Mouse (Mus musculus): ENCODE data around the gene Zfp978.
"Not testable (repeated sequence)": the region's sequence is repeated elsewhere in the genome, so short reads cannot be mapped to it uniquely, and the experiment has no call there.

The Zfp978 gene

DNA sequence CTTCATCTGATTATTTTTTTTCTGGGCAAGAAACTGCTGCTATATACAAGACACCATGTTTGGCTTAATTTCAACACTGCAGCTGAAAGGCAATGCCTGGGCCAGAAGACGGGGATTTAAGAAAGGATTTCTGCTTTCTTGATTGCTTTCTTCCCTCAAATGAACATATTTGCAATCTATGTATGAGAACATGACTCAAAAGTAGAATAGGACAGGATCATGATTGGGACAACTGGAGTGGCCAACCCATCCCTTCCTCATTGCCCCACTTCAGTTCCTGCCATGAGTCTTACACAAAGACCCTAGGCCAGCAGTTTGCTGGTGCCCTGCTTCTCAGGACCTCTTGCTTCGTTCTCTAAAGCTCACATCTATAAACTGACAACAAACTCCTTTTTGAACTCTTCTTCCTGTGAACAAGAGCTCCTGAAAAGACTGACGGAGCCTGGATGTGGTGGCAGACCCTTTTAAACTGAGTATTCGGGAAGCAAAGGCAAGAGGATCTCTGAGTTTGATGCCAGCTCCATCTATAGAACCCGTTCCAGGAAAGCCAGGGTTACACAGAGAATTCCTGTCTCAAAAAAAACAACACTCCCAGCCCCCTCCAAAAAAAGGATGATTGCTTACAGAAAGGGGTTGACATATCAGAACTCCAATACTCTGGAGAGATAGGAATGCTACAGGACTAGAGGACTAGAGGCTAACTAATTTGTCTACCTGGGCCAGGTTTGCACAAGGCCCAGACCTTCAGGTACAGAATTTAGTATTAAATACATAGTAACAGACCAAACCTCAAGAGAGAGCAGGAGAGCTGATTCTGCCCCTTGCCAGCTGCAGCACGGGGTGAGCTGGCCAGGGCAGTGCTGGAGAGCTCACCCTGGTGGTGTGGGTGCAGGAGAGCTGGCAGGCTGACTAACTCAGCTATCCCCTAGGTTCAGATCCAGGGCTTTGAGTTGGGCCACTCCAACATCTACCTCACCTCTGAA, 43.1 kb downstream of the Zfp978 start:
- DNase-seq (ENCODE audit: extremely low spot score, low read depth, low spot score) = not testable (repeated sequence)

DNA sequence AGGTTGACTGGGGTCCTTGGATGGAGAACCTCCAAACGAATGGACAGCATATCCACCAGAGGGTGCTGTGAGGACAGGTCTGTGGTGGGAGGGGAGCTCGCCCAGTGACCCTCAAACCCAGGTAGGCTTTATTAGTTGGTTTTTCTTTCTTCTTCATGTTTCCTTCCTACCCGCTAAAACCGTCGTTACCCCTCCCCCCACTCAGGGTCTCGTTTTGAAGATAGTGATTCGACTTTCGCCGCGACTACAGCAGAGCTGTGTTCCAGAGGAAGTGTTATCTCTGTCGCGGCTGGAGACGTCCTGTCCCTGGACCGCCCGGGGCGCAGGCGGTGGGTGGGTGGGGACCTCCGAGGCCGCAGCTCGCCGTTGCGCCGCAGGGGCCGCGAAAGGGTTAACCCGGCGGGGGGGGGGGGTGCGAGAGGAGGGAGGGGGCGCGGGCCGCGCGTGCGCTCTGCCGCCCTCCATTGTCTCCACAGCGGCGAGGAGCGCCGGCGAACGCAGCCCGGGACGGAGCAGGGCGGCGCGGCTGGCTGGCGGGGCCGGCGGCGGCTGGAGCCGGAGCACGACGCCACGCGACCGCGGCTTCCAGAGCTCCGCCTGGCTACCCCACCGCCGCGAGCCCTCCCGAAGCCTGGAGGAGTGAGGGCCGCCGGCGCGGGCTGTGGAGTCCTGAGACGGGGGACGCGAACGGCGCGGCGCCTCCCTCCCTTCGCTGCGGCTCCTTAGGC, 45.8 kb downstream of the Zfp978 start:
- DNase-seq (ENCODE audit: extremely low spot score, low read depth, low spot score) = no peak

DNA sequence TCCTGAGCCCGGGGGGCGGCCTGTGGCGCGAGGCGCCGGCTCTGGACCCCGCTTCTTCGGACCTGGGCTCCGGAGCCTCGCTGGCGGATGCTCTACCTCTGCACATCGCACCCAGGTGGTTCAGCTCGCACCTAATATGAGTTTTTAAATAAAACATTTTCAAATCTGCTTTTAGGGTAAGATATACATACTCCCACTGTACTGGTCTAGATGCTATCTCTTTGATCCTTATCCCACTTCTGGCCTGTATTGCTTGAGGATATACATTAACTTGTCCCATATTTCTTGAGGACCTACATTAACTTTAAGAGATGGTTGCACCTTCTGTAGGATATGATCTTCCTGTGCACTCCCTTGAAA, 46.3 kb downstream of the Zfp978 start:
- DNase-seq (ENCODE audit: extremely low spot score, low read depth, low spot score) = no peak

DNA sequence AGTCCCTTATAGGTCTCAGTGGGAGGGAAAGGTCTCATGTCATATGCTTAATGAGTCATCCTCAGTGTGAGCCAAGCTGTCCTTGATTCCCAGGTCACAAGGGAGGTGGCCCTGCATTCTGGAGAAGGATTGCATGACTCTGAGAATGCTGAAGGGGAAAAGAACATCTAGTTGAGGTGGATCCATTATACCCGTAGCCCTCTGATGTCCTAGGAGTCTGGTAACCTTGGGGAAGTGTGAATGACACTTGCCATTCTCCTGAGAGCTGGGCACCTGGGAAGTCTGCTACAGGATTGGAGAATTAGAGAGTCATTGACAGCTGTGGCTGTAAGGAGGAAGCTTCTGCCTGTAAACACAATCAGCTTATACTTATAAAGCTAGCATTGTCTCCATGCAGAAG, 55.3 kb downstream of the Zfp978 start:
- DNase-seq (ENCODE audit: extremely low spot score, low read depth, low spot score) = not testable (repeated sequence)

DNA sequence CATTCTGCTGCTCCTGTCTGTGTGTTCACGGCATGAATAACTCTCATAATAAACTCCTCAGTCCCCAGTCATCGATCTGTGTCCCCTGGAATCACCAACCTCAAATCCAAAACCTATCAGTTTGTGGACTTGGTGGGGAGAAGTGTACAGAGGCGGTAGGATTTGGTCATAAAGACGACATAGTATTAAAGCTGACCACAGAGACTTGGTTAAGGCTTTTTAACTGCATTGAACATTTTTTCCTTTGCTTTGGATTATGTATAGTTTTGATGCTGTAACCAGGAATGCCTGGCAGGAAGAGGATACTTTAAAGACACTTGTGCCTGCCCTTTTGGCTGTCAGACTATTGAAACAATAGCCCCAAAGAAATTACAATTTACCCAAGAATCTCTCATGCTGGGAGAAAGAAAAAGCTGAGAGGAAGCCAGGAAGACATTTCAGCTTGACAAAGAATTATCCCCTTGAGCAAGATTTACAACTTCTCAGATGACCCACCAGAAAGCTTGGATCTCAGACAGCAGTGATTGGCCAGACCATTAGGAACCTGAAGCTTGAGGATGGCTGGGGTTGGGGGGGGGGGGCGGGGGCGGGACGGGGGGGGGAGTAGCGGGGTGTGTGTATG, 56.2 kb downstream of the Zfp978 start:
- DNase-seq (ENCODE audit: extremely low spot score, low read depth, low spot score) = no peak

DNA sequence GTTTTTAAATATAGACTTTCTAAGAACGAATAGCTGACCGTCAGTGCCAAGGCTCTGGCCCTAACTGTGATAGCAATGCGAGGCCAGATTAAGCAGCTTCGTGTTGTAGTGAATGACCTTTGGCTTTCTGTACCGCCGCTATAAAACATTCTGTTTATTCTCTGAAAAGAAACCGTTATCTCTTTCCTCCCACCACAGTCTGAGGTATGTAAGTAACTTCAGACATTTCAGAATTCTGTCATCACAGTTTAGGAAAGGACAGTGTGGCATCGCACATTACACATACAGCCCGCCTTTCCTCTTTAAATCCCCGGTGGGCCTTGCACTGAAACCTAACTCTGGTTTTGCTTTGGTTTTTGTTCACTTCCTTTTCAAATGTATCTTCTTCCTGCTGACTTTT, 56.8 kb downstream of the Zfp978 start:
- DNase-seq (ENCODE audit: extremely low spot score, low read depth, low spot score) = no peak

DNA sequence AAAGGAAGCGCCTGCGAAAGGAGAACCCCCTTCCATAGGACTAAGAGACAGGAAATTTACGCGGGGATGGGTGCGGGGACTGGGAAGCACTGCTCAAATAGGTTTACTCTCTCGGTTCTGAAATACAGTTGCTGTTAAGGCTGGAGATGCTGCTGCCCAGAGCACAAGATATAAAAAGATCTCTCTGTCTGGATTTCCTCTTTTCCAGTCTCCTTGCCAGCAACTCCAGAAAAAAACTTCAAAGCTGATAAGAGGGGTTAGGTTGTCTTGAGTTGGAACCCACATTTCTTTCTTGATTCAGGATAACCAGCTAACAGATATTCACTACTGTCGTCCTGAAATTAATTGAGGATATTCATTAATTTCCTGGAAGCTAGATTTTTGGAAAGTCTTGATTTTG, 57.2 kb downstream of the Zfp978 start:
- not testable (repeated sequence) for DNase-seq (ENCODE audit: extremely low spot score, low read depth, low spot score)

DNA sequence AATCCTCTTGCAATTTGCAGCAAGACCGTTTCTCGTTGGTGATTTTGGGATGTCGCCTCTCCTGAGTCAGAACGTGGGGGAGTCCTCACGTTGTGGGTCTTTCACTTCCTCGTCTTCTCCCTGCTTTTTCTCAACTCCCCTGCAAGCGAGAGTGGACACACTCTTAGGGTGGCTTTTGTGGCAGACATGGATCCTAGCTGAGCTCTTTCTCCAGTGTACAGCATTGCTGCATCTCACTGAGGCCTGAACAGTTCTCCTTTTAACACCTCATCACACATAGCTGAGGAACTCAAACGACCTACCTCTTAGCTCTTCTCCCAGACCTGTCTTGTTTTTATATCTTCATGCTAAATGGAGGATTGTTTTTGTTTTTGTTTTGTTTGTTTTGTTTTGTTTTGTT, 58.1 kb downstream of the Zfp978 start:
- not testable (repeated sequence) for DNase-seq (ENCODE audit: extremely low spot score, low read depth, low spot score)

DNA sequence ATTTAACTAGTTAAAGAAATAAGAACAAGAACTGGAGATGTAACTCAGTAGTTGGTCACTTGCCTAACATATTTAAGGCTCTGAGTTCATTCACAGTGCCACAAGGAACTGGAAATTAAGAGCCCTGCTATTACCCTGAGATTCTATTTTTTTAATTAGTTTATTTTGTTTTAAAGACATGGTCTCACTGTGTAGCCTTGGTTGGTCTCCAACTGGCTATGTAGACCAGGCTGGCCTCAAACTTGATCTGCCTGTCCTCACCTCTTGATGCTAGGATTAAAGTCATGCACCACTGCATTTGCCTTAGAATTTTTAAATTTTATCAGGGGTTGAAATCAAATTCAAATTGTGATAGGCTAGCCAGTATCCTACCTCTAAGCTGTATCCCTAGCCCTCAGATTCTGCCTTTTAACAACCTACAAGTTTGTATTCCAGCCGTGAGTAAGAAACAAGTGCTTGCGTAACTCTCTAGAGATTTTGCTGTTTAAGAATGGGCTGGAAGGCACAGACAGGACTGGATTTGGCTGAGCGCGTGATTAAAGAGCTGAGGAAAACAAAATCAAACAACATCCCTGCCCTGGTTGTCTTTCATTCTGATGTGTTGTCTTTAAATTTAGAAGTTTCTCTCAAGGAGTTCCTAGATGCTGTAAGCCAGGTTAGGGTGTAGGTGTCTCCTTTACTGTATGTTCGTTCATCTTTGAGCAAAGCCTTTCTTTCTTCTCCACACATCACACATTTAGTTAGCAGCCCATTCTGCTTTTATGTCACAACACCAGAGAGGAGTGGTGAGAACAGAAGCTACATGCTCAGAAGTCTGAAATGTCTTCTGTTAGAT, 58.9 kb downstream of the Zfp978 start:
- not testable (repeated sequence) for DNase-seq (ENCODE audit: extremely low spot score, low read depth, low spot score)

DNA sequence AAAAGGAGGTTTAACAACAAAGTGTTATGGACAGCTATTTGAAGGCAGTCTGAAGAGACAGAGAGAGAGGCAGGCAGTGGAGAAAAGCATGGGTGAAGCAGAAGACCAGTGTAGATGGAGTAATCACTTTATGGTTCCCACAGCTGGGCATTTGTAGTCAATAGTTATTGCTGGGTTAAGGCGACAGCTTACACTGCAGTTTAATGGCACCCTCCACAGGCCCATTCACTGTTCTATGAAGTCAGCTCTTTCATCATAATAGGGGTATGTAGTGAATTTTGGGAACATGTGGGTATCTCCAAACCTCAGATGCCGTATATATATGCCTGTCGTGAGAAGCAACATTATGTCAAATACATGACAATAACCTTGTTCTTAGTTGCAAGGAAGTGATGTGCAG, 59.7 kb downstream of the Zfp978 start:
- no peak for DNase-seq (ENCODE audit: extremely low spot score, low read depth, low spot score)

DNA sequence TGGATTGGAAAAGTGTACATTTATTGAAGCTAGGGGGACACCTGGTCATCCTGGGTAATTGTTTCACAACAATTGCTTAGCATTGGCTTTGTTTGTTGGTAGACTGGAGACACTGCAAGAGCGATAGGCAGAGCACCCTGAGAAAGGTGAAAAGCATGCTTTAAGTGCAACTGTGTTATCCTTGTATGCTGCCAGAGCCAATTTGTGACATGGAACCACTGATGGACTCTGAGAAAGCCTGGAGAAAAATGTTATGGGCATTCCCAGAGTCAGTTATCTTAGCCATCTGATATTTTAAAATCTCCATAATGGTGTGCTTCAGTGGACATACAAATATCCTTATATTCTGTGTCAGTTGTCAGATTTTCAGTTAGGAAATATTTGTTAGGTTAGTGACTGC, 60.2 kb downstream of the Zfp978 start:
- DNase-seq (ENCODE audit: extremely low spot score, low read depth, low spot score) = not testable (repeated sequence)

DNA sequence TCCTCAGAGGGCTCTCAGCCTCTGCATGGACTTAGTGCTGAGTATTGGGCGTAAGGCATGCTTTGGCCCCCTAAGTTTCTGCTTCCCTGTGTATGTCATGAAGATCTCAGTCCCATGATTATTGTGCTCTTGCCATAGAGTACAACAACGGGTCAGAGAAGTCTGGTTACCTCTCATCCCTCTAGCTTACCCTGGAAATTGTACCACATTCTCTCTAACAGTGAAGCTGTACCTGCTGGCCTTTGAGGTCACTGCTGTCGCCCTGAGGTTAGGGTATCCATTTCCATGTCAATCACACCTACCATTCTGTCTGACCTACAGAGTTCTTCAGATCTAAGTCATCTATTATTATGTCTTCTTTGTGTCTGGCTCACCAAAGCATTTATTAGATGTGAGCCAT, 62.0 kb downstream of the Zfp978 start:
- DNase-seq (ENCODE audit: extremely low spot score, low read depth, low spot score) = no peak

DNA sequence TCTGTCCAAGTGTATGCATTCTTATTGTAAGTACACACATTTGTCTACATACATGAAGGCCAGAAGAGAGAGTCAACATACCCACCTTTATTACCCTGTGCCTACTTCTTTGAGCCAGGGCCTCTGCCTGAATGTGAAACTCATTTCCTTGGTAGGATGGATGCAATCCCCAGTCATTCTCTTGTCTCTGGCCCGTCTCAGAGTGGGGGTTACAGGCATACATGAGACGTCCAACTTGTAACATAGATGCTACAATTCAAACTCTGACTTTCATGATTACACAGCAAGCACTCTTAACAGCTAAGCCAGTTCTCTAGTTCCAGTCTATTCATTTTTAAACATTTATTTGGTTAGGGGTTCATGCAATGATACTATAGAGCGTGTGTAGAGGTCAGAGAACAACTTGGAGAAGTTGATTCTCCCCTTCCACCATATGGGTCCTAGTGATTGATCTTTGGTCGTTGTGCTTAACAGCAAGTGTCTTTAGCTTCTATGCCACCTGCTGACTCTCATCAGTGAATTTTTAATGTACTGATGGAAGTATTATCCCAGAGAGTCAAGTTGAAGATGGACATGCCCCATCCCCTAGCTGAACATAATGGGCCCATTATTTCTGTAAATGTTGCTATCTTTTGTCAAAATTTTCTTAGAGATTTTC, 62.7 kb downstream of the Zfp978 start:
- DNase-seq (ENCODE audit: extremely low spot score, low read depth, low spot score) = no peak

DNA sequence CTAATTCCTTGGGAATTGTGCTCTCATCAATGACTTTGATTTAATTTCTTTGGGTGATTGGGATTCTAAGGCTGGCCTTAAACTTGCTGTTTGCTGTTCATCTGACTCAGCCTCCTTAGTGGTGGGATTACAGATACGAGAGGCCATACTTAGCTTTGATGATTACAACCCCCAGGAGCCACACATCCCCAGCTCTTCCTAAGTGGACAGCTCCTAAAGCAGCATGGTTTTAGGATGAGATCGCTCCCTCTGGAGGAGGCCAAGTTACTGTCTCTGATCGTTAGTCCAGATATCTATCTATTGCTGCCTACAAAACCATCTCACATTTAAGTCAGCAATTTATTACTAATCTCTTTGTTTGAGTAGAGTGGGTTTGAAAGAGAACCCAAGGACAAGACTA, 63.3 kb downstream of the Zfp978 start:
- DNase-seq (ENCODE audit: extremely low spot score, low read depth, low spot score) = not testable (repeated sequence)

DNA sequence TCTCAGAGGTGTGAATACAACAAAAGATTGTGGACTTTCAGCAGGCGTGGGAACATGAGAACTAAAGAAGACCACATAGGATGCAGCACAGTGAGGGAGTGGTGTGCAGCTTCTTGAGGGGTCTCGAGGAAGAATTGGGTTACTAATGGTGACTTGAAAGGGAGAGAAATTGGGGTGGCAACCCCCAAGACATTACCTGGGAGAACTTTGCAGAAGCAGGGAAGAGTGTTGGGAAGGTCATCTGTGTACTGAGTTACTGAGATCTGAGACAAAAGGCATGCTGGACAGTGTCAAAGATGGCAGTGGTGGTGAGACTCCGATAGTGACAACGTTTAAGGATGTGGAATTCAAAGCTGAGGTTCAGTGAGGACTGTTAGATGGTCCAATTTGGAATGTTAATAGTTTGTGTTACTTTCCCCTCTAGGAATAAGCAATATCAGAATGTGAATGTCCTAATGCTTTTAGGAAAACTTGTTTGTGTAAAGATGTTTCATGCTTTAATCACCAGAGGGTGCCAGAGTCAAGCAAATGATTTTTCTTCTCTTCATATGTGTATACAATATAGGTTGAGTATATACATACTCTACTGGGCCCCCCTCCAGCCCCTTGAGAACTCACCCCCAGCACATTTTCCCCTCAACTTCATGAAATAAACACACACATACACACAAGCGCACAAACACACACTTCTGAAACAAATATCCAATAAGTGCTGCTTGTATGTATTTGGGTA, 64.7 kb downstream of the Zfp978 start:
- not testable (repeated sequence) for DNase-seq (ENCODE audit: extremely low spot score, low read depth, low spot score)

DNA sequence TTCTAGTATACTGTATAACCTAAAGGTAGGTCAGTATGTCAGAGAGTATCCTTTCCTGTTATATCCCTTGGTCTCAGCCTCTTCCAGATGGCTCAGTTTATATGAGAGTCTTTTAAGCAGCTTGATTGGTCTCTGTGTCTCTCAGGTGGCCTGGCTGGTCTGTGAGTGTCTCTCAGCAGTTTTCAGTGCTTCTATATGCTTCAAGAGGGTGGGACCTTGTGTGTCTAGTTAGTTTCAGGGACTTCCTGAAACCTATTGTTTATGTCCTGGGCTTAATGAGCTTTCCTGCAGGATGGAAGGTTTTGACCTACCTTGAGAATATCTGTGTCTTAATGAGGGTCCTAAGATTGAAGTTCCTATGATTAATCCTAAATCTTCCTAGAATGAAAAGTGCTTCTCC, 69.5 kb downstream of the Zfp978 start:
- no peak for DNase-seq (ENCODE audit: extremely low spot score, low read depth, low spot score)

DNA sequence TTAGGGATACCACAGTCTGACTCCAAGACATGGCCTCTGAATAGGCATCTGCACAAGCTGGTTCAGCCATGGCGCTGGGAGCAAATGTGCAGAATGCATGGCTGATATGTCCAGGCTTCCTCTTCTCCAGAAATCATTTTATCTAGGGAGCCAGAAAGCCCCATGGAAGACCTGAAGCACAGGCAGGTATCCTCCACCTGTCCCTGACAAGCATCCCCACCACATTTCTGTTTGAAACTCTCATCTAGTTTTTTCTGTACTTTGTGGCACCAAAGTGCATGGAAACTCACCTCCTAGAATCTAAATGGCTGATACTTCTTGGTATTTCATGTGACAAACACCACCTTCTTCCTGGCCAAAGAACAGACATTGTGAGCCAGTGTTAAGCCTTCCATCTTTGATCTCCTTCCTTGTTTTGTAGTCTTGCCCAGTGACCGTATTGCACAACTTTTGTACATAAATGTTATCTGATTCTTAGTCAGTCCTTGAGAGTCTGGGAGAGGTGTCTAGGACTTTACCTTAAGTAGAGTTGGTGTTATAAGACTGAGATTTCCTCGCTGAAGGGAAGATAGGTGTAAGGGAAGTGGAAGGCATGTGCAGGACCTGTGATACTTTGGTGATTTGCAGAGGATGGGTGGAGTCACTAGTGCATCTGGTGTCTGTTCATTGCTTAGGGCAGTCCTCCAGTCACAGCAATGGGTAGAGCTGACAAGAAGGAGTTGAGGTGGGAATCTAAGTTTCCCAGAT, 70.8 kb downstream of the Zfp978 start:
- DNase-seq (ENCODE audit: extremely low spot score, low read depth, low spot score) = not testable (repeated sequence)

DNA sequence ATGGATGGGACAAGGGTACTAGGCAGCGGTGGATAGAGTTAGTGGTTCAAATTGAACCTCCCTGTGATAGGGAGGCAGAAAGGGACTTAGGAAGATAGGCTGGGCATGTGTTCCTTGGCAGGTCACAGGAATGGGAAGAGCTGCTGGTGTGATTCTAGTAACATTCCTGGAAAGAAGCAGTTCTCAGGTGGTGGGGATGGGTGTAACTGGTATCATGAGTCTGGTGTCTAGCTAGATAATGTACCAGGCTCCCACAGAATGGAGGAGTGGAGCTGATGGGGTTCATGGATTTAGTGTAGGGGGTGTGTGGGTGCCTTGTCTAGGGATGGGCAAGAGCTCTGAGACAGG, 71.3 kb downstream of the Zfp978 start:
- DNase-seq (ENCODE audit: extremely low spot score, low read depth, low spot score) = no peak

DNA sequence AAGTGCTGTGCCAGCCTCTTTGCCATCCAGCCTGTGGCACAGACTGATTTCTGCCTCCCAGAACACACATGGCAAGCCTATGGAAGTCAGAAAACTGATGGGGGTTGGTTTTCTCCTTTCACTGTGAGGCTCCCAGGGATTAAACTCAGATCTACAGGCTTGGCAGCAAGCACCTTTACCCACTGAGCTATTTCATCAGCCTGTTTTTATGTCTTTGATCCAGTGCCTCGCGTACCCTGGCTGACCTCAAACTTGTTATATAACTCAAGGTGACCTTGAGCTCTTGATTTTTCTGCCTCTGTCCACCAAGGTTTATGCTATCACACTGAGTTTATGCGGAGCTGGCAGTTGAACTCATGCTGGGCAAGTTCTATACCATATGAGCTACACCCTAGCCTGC, 71.9 kb downstream of the Zfp978 start:
- DNase-seq (ENCODE audit: extremely low spot score, low read depth, low spot score) = no peak
